Mouse (Mus musculus) CH12.LX (cell line): ENCODE results near the gene Vmn1r214. TPM values are rescaled to one million over a fixed set of nuclear protein-coding genes. Genes with fewer than 3 reads are reported as not detected.

Experiments
- DNase-seq: peaks from one replicate; pipeline ENCODE4 v3.0.0-alpha.2; 2013; ENCODE audit errors: extremely low read depth
- H3K27ac ChIP-seq: 2 replicates; pipeline ENCODE4 v1.5.1; 2012; ENCODE audit warnings: low read depth, mild to moderate bottlenecking, control low read depth, moderate library complexity; ENCODE audit not compliant: insufficient read depth
- H3K27me3 ChIP-seq: replicated peaks from 2 replicates; pipeline ENCODE3; 2012; ENCODE audit warnings: inconsistent platforms
- H3K36me3 ChIP-seq, 2 experiments: replicated peaks in 1 of 2; 2 replicates each; pipeline versions ENCODE3 to v1.6.1; 2012; ENCODE audit warnings: inconsistent platforms in 1 of 2, low read length in 1 of 2, mild to moderate bottlenecking in 1 of 2, mixed read lengths in 1 of 2, moderate library complexity in 1 of 2; ENCODE audit not compliant: control insufficient read depth in 1 of 2, insufficient read depth in 1 of 2
- H3K4me1 ChIP-seq, 2 experiments: 2 replicates each; pipeline ENCODE4 v1.6.1; 2012; ENCODE audit warnings: inconsistent platforms in 1 of 2, moderate library complexity in 1 of 2; ENCODE audit not compliant: insufficient read depth in 2 of 2, control insufficient read depth in 1 of 2
- H3K4me2 ChIP-seq: 2 replicates; pipeline ENCODE4 v1.6.1; 2012; ENCODE audit warnings: low read depth, mild to moderate bottlenecking, control low read depth; ENCODE audit not compliant: poor library complexity, insufficient read depth, severe bottlenecking
- H3K4me3 ChIP-seq, 3 experiments: fragments of 150-350 bp in 1 of 3; sonication (generic) in 1 of 3; replicated peaks in 1 of 3; 2 replicates each; pipeline versions ENCODE3 to v1.5.1; 2011 to 2012; ENCODE audit warnings: low read depth in 2 of 3, low read length in 2 of 3, mild to moderate bottlenecking in 2 of 3, moderate library complexity in 2 of 3, control low read depth in 1 of 3, improper control_type of control experiment in 1 of 3, inconsistent platforms in 1 of 3, mixed read lengths in 1 of 3; ENCODE audit not compliant: poor library complexity in 1 of 3
- H3K79me2 ChIP-seq: replicated peaks from 2 replicates; pipeline ENCODE4 v1.6.1; 2012; ENCODE audit warnings: mild to moderate bottlenecking, moderate library complexity; ENCODE audit not compliant: control insufficient read depth, poor library complexity, insufficient read depth, severe bottlenecking; ENCODE audit errors: extremely low read depth
- H3K9ac ChIP-seq: 2 replicates; pipeline ENCODE4 v1.6.1; 2012; ENCODE audit warnings: low read depth, mild to moderate bottlenecking, control low read depth, moderate library complexity; ENCODE audit not compliant: insufficient read depth
- H3K9me3 ChIP-seq: replicated peaks from 2 replicates; pipeline ENCODE3; 2012; ENCODE audit warnings: low read length, inconsistent platforms, mixed read lengths
- BHLHE40 ChIP-seq: IDR thresholded peaks from 2 replicates; pipeline ENCODE4 v1.6.1; 2011; ENCODE audit warnings: mild to moderate bottlenecking, low read depth, low read length, improper control_type of control experiment
- CTCF ChIP-seq, 2 experiments: IDR thresholded peaks in 1 of 2; conservative IDR thresholded peaks in 1 of 2; 2 replicates each; pipeline ENCODE4 v1.5.1; 2011 to 2012; ENCODE audit warnings: low read depth in 2 of 2, low read length in 2 of 2, improper control_type of control experiment in 1 of 2, inconsistent platforms in 1 of 2, mild to moderate bottlenecking in 1 of 2, moderate library complexity in 1 of 2
- ELF1 ChIP-seq: IDR thresholded peaks from 2 replicates; pipeline ENCODE4 v1.6.1; 2014; ENCODE audit warnings: low read depth, mild to moderate bottlenecking, inconsistent platforms, low read length, improper control_type of control experiment
- EP300 ChIP-seq: IDR thresholded peaks from 2 replicates; pipeline ENCODE4 v1.6.1; 2011; ENCODE audit warnings: low read length, improper control_type of control experiment
- ETS1 ChIP-seq: conservative IDR thresholded peaks from 2 replicates; pipeline ENCODE4 v1.6.1; 2012; ENCODE audit warnings: low read depth, mild to moderate bottlenecking, inconsistent platforms, low read length, improper control_type of control experiment, moderate library complexity
- JUN ChIP-seq: IDR thresholded peaks from 2 replicates; pipeline ENCODE4 v1.6.1; 2011; ENCODE audit warnings: low read depth, mild to moderate bottlenecking, low read length, improper control_type of control experiment, moderate library complexity; ENCODE audit not compliant: insufficient read depth
- JUND ChIP-seq: conservative IDR thresholded peaks from 2 replicates; pipeline ENCODE4 v1.6.1; 2011; ENCODE audit warnings: low read depth, low read length, improper control_type of control experiment
- KAT2A ChIP-seq: IDR thresholded peaks from 2 replicates; pipeline ENCODE4 v1.6.1; 2012; ENCODE audit warnings: low read length, improper control_type of control experiment, inconsistent platforms; ENCODE audit not compliant: insufficient replicate concordance
- MAX ChIP-seq: IDR thresholded peaks from 2 replicates; pipeline ENCODE4 v1.6.1; 2011; ENCODE audit warnings: low read length, improper control_type of control experiment
- NELFE ChIP-seq: IDR thresholded peaks from 2 replicates; pipeline ENCODE4 v1.6.1; 2011; ENCODE audit warnings: low read depth, low read length, improper control_type of control experiment
- NRF1 ChIP-seq: IDR thresholded peaks from 2 replicates; pipeline ENCODE4 v1.6.1; 2014; ENCODE audit warnings: low read depth, mild to moderate bottlenecking, inconsistent platforms, low read length, improper control_type of control experiment, moderate library complexity
- PAX5 ChIP-seq: IDR thresholded peaks from 2 replicates; pipeline ENCODE4 v1.6.1; 2012; ENCODE audit warnings: low read length, inconsistent platforms, mixed read lengths
- POLR2A ChIP-seq: IDR thresholded peaks from 2 replicates; pipeline ENCODE4 v1.6.1; 2011; ENCODE audit warnings: low read depth, mild to moderate bottlenecking, improper control_type of control experiment, low read length
- POLR2AphosphoS2 ChIP-seq: IDR thresholded peaks from 2 replicates; pipeline ENCODE4 v1.6.1; 2011; ENCODE audit warnings: low read depth, low read length, improper control_type of control experiment
- RAD21 ChIP-seq: IDR thresholded peaks from 2 replicates; pipeline ENCODE4 v1.6.1; 2011; ENCODE audit warnings: low read depth, mild to moderate bottlenecking, low read length, improper control_type of control experiment, moderate library complexity
- RCOR1 ChIP-seq: conservative IDR thresholded peaks from 2 replicates; pipeline ENCODE4 v1.6.1; 2012; ENCODE audit warnings: low read depth, mild to moderate bottlenecking, inconsistent platforms, low read length, improper control_type of control experiment
- SIN3A ChIP-seq: IDR thresholded peaks from 2 replicates; pipeline ENCODE4 v1.6.1; 2012; ENCODE audit warnings: low read length, improper control_type of control experiment, inconsistent platforms
- TCF12 ChIP-seq: IDR thresholded peaks from 2 replicates; pipeline ENCODE4 v1.6.1; 2014; ENCODE audit warnings: low read depth, mild to moderate bottlenecking, inconsistent platforms, low read length, improper control_type of control experiment
- USF1 ChIP-seq: IDR thresholded peaks from 2 replicates; pipeline ENCODE4 v1.6.1; 2014; ENCODE audit warnings: low read depth, mild to moderate bottlenecking, inconsistent platforms, low read length, improper control_type of control experiment
- USF2 ChIP-seq: conservative IDR thresholded peaks from 2 replicates; pipeline ENCODE4 v1.6.1; 2011; ENCODE audit warnings: low read depth, low read length, improper control_type of control experiment
- ZKSCAN1 ChIP-seq: IDR thresholded peaks from 2 replicates; pipeline ENCODE4 v1.6.1; 2012; ENCODE audit warnings: low read depth, inconsistent platforms, low read length, improper control_type of control experiment, borderline replicate concordance
- dilution Hi-C: fragments of 300-500 bp; cut with MboI; formaldehyde crosslinking; loops from 2 replicates; pipeline ENCODE4 v1.14.3; 2020; ENCODE audit warnings: low sequenced_read_pairs; ENCODE audit not compliant: extremely low pct_unique_long_range_greater_than_20kb, extremely low pct_ligation_motif_present
- in situ Hi-C: fragments of 300-500 bp; cut with MboI; formaldehyde crosslinking; loops from 3 replicates; pipeline ENCODE4 v1.14.3; 2019; ENCODE audit warnings: low sequenced_read_pairs, low pct_ligation_motif_present, low pct_unique_long_range_greater_than_20kb, mixed read lengths
- polyA plus RNA-seq: library from polyadenylated mRNA; unstranded; fragments of >175 nt; gene quantifications from 2 replicates; pipeline ENCODE4 v1.2.1, GENCODE M21; 2012; ENCODE audit warnings: low read depth; ENCODE audit not compliant: insufficient read length
- total RNA-seq, 2 experiments: library from RNA; depleted of rRNA; stranded (reverse); fragments of 300-350 nt in 1 of 2; fragments of >200 nt in 1 of 2; gene quantifications; 2 replicates each; pipeline ENCODE4 v1.2.3; 2012 to 2014

The Vmn1r214 gene
- total and polyA plus RNA-seq, 3 experiments: not detected

DNA sequence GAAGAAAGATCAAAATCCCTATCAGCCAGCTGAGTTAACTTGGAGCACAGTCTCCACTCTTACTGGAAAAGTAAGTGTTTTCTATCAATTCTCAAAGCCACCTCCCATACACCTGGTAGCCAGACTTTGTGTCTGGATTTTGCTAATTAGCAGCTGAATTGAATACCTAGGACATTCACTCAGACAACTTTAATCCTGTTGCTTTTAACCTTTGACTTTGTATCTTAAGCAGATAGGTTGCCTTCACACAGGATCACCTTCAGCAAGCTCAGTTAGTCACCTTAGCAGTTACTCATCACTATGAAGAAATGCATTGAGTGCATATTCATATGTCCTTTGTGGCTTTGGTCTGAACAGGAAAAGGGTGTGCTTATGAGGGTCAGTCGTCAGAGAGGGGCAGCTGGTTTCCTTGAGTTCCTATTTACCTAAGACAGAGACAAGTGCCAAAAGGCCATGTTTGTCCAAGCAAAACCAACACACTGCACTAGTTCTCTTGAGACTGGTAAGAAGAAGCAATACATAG lies 38.0 kb upstream of the Vmn1r214 start:
- TF ChIP-seq NRF1 (no peak), TCF12 (no peak), USF2 (no peak), RAD21 (no peak), USF1 (no peak), KAT2A (no peak), EP300 (no peak), POLR2AphosphoS2 (no peak), MAX (no peak), PAX5 (no peak), ELF1 (no peak), ETS1 (no peak), RCOR1 (no peak), JUN (no peak), CTCF (conservative IDR thresholded peaks at IDR 0.05 in 1 of 2, IDR thresholded peaks at IDR 0.05 in 1 of 2; ENCODE audit: low read depth in 2 of 2, low read length in 2 of 2) (no peak), NELFE (no peak), JUND (no peak), POLR2A (no peak), SIN3A (no peak), BHLHE40 (no peak)
- TF ChIP-seq, all 38 proteins: peak for 0
- H3K4me1 ChIP-seq: no peaks in the 10 kb centered on the region
- no peaks in the 10 kb centered on the region for H3K36me3 ChIP-seq
- H3K27me3 ChIP-seq: no peaks in the 10 kb centered on the region
- H3K4me2 ChIP-seq: no peak overlapping the region
- dilution Hi-C loops (no loop called here), in situ Hi-C loops (no loop called here)
- no peak overlapping the region for H3K27ac ChIP-seq
- no peak for DNase-seq
- H3K79me2 ChIP-seq: no peaks in the 10 kb centered on the region
- H3K9me3 ChIP-seq: peaks cover 13% of the 10 kb centered on the region
- H3K9ac ChIP-seq: no peak overlapping the region
- no peak overlapping the region for H3K4me3 ChIP-seq

- dilution Hi-C loops: no loop called here
Observed at GRCm38 (mm10) chr13:22992721-22993120, 37.5 kb upstream of the Vmn1r214 start.

More at GRCm38 (mm10) chr13:22992721-22993120, 37.5 kb upstream of the Vmn1r214 start:
- in situ Hi-C loops: no loop called here
- H3K4me3 ChIP-seq: no peak overlapping the region
- no peak for TF ChIP-seq ZKSCAN1
- no peaks in the 10 kb centered on the region for H3K79me2 ChIP-seq
- DNase-seq: no peak
- H3K27ac ChIP-seq: no peak overlapping the region
- no peaks in the 10 kb centered on the region for H3K36me3 ChIP-seq
- H3K4me1 ChIP-seq: no peaks in the 10 kb centered on the region
- no peak overlapping the region for H3K9ac ChIP-seq
- no peaks in the 10 kb centered on the region for H3K27me3 ChIP-seq
- H3K4me2 ChIP-seq: no peak overlapping the region
- peaks cover 14% of the 10 kb centered on the region for H3K9me3 ChIP-seq
